Mouse (Mus musculus): ENCODE measurements at regions not wholly inside any gene's neighbourhood (a gene's known extent, or its start where the extent isn't known, plus 50 kb on each side); places are given as distances from the start of the nearest gene placed in this dataset.

- TF ChIP-seq CTCF (IDR thresholded peaks at IDR 0.05; ENCODE audit: low read depth) (no peak), EP300 (IDR thresholded peaks at IDR 0.05; ENCODE audit: low read depth) (no peak)
Observed at GRCm38 (mm10) chr2:128295726-128296234, 169.9 kb downstream of the Bcl2l11 start.

All from liver, embryonic 14.5 days (tissue).